Mouse (Mus musculus): ENCODE results near the gene Ppp1r1c. TPM values are rescaled to one million over a fixed set of nuclear protein-coding genes. Genes with fewer than 3 reads are reported as not detected.
"Not testable (repeated sequence)": the region's sequence is repeated elsewhere in the genome, so short reads cannot be mapped to it uniquely, and the experiment has no call there.

Gene Ppp1r1c
- polyA plus RNA-seq, 1 experiment from 2014 or later, result not detected

DNA sequence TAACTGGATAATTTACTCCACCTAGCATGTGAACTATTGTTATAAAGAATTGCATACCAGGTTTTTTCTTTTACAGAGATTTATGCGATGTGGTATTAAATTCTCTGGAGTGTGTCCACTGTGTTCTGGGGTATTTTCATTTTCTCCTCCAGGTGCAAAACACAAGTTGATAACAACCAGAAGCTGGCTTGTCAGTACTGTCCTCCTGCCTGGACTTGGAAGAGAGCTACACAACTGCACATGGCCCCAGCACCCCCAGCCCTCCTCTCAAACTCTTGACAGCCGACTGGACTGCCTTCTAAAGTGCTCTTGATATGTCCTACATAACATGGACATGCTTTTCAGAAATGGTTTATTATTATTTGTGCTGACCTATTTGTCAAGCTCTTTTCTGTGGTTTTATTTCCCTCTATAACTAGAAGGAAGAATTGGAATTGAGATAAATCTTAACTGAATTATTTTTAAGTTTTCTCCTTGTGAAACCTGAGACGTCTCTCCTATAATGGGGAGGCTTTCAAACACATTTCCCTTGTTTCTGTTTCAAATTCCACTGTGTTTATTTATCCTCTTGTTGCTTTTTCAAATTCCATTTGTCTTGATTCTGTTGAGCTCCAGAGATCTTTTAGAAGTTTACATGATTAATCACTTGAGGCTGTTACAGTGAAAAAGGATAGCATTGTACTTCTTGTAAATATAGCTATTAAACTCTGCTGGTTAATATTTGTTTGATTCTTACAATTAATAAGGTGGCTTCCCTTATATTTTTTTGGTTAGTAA, 108.3 kb downstream of the Ppp1r1c start:
- no peak overlapping the region for H3K4me3 ChIP-seq
- H3K9ac ChIP-seq, result no peak overlapping the region
- no peaks in the 10 kb centered on the region for H3K4me1 ChIP-seq
- no peaks in the 10 kb centered on the region for H3K36me3 ChIP-seq
- H3K4me2 ChIP-seq, result no peak overlapping the region
- H3K27ac ChIP-seq, result no peak overlapping the region
- ATAC-seq, result no peak
- WGBS (ENCODE audit: insufficient replicate concordance), result 60% methylated on average over 3 of the region's 3 CpGs
- H3K9me3 ChIP-seq (replicated peaks), result no peaks in the 10 kb centered on the region
- H3K27me3 ChIP-seq (replicated peaks), result no peaks in the 10 kb centered on the region

GRCm38 (mm10) chr2:79819543-79819942, 112.0 kb downstream of the Ppp1r1c start:
- H3K4me1 ChIP-seq, result no peaks in the 10 kb centered on the region
- H3K27me3 ChIP-seq (replicated peaks), result no peaks in the 10 kb centered on the region
- H3K9me3 ChIP-seq (replicated peaks), result no peaks in the 10 kb centered on the region
- no peak overlapping the region for H3K4me2 ChIP-seq
- no peaks in the 10 kb centered on the region for H3K36me3 ChIP-seq
- no peak for ATAC-seq
- 50% methylated on average over 3 of the region's 3 CpGs for WGBS (ENCODE audit: insufficient replicate concordance)
- no peak overlapping the region for H3K27ac ChIP-seq
- H3K4me3 ChIP-seq, result no peak overlapping the region
- no peak overlapping the region for H3K9ac ChIP-seq

- no peak overlapping the region for H3K27ac ChIP-seq
- no peak overlapping the region for H3K4me3 ChIP-seq
- 66% methylated on average over 4 of the region's 4 CpGs for WGBS (ENCODE audit: insufficient replicate concordance)
- H3K36me3 ChIP-seq, result no peaks in the 10 kb centered on the region
- H3K4me1 ChIP-seq, result no peaks in the 10 kb centered on the region
- H3K4me2 ChIP-seq, result no peak overlapping the region
- H3K9ac ChIP-seq, result no peak overlapping the region
- no peaks in the 10 kb centered on the region for H3K9me3 ChIP-seq (replicated peaks)
- no peaks in the 10 kb centered on the region for H3K27me3 ChIP-seq (replicated peaks)
- no peak for ATAC-seq
These were observed 118.3 kb downstream of the Ppp1r1c start for GRCm38 (mm10) chr2:79825853-79826252.

DNA sequence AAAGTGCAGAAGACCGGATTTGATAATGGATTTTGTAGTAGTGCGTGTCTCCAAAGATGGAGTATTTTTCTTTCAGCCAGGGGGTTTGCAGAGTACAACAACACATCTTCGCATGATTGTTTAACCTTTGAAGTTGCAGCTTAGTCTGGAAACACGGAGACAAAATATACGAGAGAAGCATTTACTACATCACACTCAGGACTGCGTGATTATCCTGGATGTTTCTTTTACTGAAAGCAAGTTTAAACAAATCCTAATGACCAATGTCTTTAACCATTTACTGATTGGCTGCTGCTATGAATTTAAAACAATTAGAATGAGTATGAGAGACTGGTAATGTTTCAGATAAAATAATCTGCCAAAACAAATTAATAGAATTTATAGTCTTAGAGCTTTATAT, 131.5 kb downstream of the Ppp1r1c start:
- Histone ChIP-seq H3K9ac (no peak overlapping the region), H3K36me3 (no peaks in the 10 kb centered on the region), H3K9me3 (replicated peaks) (no peaks in the 10 kb centered on the region), H3K4me1 (no peaks in the 10 kb centered on the region), H3K27me3 (replicated peaks) (no peaks in the 10 kb centered on the region), H3K4me2 (no peak overlapping the region), H3K4me3 (no peak overlapping the region), H3K27ac (no peak overlapping the region)
- WGBS (ENCODE audit: insufficient replicate concordance), result 69% methylated on average over 6 of the region's 6 CpGs
- no peak for ATAC-seq

DNA sequence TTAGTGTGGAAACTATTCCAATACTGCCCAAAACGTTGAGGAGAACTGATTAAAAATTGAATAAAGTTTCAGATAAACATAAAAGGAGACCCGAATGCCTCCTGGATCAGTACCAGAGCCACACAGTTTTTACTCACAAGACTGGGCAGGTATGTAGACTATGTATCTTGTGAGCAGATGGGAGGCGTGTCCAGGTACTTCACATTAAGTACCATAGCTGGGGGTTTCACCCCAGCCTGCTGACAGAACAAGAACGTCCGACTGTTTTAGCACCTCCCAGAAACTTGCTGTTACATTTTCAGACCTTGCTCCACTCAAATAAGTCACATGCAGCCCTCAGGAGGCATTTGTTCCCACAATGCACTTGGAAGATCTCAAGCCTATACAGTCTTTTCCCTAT, 131.9 kb downstream of the Ppp1r1c start:
- no peak overlapping the region for H3K27ac ChIP-seq
- no peak overlapping the region for H3K4me3 ChIP-seq
- H3K4me2 ChIP-seq, result no peak overlapping the region
- WGBS (ENCODE audit: insufficient replicate concordance), result 52% methylated on average over 5 of the region's 5 CpGs
- H3K9me3 ChIP-seq (replicated peaks), result no peaks in the 10 kb centered on the region
- no peak for ATAC-seq
- no peaks in the 10 kb centered on the region for H3K27me3 ChIP-seq (replicated peaks)
- no peaks in the 10 kb centered on the region for H3K4me1 ChIP-seq
- H3K36me3 ChIP-seq, result no peaks in the 10 kb centered on the region
- no peak overlapping the region for H3K9ac ChIP-seq

DNA sequence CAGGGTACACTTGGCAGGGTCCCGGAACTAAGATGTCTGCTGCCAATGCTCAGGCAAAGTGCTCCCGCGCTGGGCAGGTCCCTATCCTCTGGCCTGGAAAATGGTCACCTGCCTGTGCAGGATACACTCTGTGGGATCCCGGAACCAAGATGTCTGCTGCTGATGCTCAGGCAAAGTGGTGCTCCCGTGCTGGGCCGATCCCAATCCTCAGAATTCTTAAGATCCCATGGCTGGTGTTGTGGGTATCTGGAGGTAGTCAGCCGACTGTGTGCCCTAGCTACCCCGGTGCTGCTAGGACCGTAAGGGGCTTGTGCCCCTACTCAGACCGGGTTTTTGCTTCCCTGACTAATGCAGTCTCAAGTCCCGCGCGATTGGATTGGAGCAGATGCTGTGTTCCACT, 139.8 kb downstream of the Ppp1r1c start:
- not testable (repeated sequence) for H3K4me1 ChIP-seq; H3K4me2 ChIP-seq; H3K27ac ChIP-seq; H3K4me3 ChIP-seq; H3K27me3 ChIP-seq (replicated peaks); H3K9me3 ChIP-seq (replicated peaks); H3K36me3 ChIP-seq; ATAC-seq; H3K9ac ChIP-seq
- 78% methylated on average over 13 of the region's 13 CpGs for WGBS (ENCODE audit: insufficient replicate concordance)

DNA sequence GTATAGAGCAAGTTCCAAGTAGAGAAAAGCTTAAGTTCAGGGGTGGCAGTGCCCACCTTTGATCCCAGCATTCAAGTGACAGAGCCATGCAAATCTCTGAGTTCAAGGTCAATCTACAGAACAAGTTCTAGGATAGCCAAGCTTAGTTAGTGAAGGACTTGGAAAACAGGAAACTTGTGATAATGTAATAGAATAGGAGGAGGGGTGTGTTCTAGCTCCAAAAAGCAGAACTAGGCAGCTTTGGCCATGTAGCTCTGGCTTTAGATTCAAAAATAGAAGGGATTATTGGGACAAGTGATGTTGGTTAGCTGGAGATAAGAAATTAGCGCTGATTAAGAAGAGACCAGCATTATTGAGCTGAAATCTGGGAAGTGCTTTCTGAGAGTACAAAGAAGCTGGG, 149.3 kb downstream of the Ppp1r1c start:
- 48% methylated on average over 1 of the region's 1 CpGs for whole genome bisulfite sequencing (ENCODE audit: insufficient replicate concordance)

GRCm38 (mm10) chr2:79865275-79865999, 157.9 kb downstream of the Ppp1r1c start:
- peak; percentile 21; the same call in 1 of the 2 replicates for ATAC-seq
- H3K36me3 ChIP-seq, result no peaks in the 10 kb centered on the region
- 32% methylated on average over 9 of the region's 9 CpGs for WGBS (ENCODE audit: insufficient replicate concordance)

More for the DNA sequence above, 149.3 kb downstream of the Ppp1r1c start:
- Histone ChIP-seq H3K9me3 (replicated peaks) (no peaks in the 10 kb centered on the region), H3K9ac (no peak overlapping the region), H3K4me1 (no peaks in the 10 kb centered on the region), H3K27ac (no peak overlapping the region), H3K4me3 (no peak overlapping the region), H3K4me2 (no peak overlapping the region), H3K27me3 (replicated peaks) (no peaks in the 10 kb centered on the region), H3K36me3 (no peaks in the 10 kb centered on the region)
- no peak for ATAC-seq

More at GRCm38 (mm10) chr2:79865275-79865999, 157.9 kb downstream of the Ppp1r1c start:
- Histone ChIP-seq H3K4me2 (no peak overlapping the region), H3K27me3 (replicated peaks) (no peaks in the 10 kb centered on the region), H3K27ac (no peak overlapping the region), H3K9ac (no peak overlapping the region), H3K4me1 (no peaks in the 10 kb centered on the region), H3K4me3 (no peak overlapping the region), H3K9me3 (replicated peaks) (no peaks in the 10 kb centered on the region)

Other genes starting within 250 kb of the Ppp1r1c start
- gene Itprid2, start 72.4 kb upstream of the Ppp1r1c start, polyA plus RNA-seq (2016; fragmentation: Nextera tagmentation; extraction: Ambion mirVana), result 5.2 and 5.3 TPM in 2 replicates